Mouse (Mus musculus): ENCODE results near the gene Fam171a2. TPM values are rescaled to one million over a fixed set of nuclear protein-coding genes. Genes with fewer than 3 reads are reported as not detected.

Gene Fam171a2
- total RNA-seq, 2 experiments from 2014 or later = 108 to 120 TPM

DNA sequence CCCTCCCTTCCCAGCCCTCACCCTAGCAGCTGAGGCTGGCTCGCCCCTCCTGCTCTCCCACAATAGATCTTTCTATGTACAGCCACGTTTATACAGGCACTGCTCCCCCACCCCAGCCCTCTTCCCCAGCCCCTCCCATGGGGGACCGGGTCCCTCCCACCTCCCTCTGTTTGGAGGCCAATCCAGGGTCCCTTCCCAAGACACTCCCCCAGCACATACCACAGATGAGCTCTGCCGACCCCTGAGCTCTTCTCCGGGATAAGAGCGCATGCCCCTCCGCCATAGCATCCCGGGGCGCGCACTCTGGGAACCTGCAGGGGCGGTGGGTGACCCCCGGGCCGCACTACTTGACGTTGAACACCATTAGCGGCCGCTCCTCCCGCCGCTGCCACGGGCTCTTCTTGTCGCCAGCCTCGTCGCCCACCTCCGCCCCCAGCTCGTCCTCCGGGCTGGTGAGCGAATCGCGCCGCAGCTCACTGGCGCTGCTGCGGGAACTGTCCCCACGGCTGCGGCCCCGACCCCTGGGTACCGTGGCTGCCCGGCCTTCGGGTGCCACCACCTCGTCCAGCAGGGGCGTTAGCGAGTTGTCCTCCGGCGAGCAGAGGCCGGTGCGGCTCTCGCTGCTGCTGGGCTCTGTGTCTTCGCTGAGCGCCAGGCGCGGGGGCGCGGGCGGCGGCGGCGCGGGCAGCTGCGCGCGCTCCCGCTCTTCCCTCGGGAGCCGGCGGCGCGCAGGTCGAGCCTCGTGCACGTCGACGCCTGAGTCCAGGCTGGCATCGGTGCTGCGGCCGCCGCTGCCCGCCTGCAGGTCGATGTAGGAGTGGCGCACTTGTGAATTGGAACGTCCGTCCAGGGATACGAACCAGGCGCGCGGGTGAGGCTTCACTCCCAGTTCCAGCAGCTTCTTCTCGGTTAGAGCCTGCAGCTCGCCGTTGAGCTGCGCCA lies 10.1 kb downstream of the Fam171a2 start:
- intact Hi-C loops (cut with DNase I) = loop anchor here (5.0 kb wide), 1 partner anchor 40 kb away; no protein-coding TSS in a partner anchor
- peak; percentile 80 to 81 for DNase-seq (ENCODE audit: low spot score in 2 of 2)

- peak in 1 of 2 experiments; percentile 24 for DNase-seq (ENCODE audit: low spot score in 2 of 2)
- intact Hi-C loops (cut with DNase I) = loop anchor here (5.0 kb wide), 1 partner anchor 39 kb away; no protein-coding TSS in a partner anchor
These were observed 11.1 kb downstream of the Fam171a2 start for GRCm38 (mm10) chr11:102436471-102436790.

DNA sequence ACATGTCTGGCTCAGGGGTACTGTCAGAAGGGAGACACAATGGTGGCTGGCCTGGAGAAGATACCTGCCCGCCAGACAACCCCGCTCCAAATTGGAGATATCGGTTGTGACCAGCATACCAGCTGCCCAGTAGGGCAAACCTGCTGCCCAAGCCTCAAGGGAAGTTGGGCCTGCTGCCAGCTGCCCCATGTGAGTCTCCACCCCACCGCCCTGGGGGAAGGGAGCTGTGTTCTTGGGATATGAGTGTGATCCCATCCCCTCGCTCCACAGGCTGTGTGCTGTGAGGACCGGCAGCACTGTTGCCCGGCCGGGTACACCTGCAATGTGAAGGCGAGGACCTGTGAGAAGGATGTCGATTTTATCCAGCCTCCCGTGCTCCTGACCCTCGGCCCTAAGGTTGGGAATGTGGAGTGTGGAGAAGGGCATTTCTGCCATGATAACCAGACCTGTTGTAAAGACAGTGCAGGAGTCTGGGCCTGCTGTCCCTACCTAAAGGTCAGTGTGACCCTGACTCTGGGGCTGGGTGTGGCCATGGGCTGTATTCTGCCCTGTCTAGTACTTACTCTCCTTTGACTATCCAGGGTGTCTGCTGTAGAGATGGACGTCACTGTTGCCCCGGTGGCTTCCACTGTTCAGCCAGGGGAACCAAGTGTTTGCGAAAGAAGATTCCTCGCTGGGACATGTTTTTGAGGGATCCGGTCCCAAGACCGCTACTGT lies 11.6 kb downstream of the Fam171a2 start:
- DNase-seq (ENCODE audit: low spot score in 2 of 2) = no peak
- intact Hi-C loops (cut with DNase I) = loop anchor here (5.0 kb wide), 1 partner anchor 39 kb away; no protein-coding TSS in a partner anchor

GRCm38 (mm10) chr11:102434816-102435705 lies 12.4 kb downstream of the Fam171a2 start:
- DNase-seq (ENCODE audit: low spot score in 2 of 2) = no peak
- intact Hi-C loops (cut with DNase I) = loop anchor here (1.0 to 5.0 kb wide), 2 partner anchors 38 to 126 kb away; no protein-coding TSS in a partner anchor

GRCm38 (mm10) chr11:102434406-102434805 lies 13.1 kb downstream of the Fam171a2 start:
- intact Hi-C loops (cut with DNase I) = loop anchor here (1.0 kb wide), 1 partner anchor 125 kb away; no protein-coding TSS in a partner anchor
- peak; percentile 88 to 94 for DNase-seq (ENCODE audit: low spot score in 2 of 2)

DNA sequence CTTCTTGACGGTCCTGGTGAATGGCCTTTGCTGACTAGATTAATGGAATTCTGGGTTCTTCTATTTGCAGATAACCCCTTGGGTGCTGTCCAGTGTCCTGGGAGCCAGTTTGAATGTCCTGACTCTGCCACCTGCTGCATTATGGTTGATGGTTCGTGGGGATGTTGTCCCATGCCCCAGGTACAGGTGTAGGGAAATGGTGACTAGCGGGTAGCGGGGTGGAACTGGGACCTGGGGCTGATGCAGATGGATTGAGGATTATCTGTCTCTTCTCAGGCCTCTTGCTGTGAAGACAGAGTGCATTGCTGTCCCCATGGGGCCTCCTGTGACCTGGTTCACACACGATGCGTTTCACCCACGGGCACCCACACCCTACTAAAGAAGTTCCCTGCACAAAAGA lies 13.6 kb downstream of the Fam171a2 start:
- intact Hi-C loops (cut with DNase I) = loop anchor here (1.0 kb wide), 1 partner anchor 125 kb away; no protein-coding TSS in a partner anchor

DNA sequence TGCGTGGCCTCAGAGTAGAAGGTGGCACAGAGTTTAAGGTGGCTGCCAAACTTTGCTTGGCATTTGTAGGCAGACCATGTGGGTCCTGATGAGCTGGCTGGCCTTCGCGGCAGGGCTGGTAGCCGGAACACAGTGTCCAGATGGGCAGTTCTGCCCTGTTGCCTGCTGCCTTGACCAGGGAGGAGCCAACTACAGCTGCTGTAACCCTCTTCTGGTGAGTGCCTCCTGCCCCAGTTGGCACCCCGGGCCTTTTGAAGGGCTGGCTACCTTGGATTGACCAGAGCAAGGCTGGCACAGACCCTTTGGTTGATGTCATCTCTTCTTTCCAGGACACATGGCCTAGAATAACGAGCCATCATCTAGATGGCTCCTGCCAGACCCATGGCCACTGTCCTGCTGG lies 14.6 kb downstream of the Fam171a2 start:
- intact Hi-C loops (cut with DNase I) = no loop called here
- peak in 1 of 2 experiments; percentile 28 for DNase-seq (ENCODE audit: low spot score in 2 of 2)

More for the DNA sequence above, 13.6 kb downstream of the Fam171a2 start:
- DNase-seq (ENCODE audit: low spot score in 2 of 2) = no peak

GRCm38 (mm10) chr11:102432115-102432843 lies 15.2 kb downstream of the Fam171a2 start:
- DNase-seq (ENCODE audit: low spot score in 2 of 2) = no peak
- intact Hi-C loops (cut with DNase I) = no loop called here

DNA sequence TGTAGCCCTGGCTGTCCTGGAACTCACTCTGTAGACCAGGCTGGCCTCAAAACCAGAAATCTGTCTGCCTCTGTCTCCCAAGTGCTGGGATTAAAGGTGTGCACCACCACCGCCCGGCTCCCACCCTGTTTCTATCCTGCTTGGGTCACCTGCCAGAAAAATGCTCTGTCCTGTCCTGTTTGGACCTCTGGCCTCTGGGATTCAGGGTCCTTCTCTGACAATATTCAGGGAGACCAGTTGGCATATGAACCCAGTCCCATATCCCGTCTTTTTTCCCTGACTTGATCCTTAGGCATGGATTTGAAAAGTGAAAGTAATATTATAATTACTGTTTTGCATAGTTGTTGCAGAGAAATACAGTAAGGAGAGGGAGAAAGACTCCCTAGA lies 15.8 kb downstream of the Fam171a2 start:
- no peak for DNase-seq (ENCODE audit: low spot score in 2 of 2)
- intact Hi-C loops (cut with DNase I) = loop anchor here (2.0 kb wide), 1 partner anchor 21 kb away; no protein-coding TSS in a partner anchor

- intact Hi-C loops (cut with DNase I) = loop anchor here (2.0 kb wide), 1 partner anchor 20 kb away; no protein-coding TSS in a partner anchor
These were observed 16.4 kb downstream of the Fam171a2 start for GRCm38 (mm10) chr11:102431018-102431645.

DNA sequence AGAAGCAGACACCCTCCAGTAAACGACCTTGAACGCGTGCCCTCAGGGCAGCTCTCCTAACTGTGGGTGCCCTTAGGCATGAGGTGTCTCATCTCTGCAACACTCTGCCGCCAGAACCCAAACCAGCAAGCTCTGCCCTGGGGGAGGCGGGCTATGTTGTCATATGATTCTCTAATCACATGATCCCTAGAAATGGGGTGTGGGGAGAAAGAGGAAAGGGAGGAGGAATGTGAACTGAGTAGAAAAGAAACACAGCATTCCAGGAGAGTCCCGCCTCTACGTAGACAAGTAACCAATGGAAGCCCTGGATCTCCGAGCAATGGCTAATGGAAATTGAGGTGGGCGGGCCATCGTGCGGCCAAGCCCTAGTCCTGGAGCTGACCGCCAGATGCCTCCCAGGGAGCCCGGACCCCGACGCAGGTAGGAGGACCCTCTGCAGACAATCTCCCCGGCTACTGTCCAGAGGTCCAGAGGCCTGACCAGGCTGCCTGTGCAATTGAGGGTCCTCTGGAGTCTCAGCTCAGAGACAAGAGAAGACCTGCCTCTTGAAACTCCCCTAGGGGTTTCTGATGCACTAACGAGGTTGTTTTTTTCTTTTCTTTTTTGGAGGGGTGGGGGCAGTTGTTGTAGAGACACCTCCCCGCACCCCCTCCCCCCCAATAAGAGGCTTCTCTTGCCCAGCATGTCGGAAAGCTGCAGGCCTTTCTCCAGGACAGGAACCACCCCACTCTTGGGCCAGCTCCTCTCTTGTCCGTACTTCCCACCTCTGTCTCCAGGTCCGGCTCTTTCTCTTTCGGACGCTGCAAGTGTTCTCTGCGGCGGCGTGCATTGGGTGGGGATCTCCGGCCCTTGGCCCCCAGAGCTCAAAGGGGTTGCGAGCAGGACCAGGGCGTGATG lies 17.1 kb downstream of the Fam171a2 start, which contains the start of gene Grn:
Grn (plus strand) TSS at position 195 of the 897 bp plus-strand sequence.
- DNase-seq (ENCODE audit: low spot score in 2 of 2) = peak; percentile 90 to 98
- intact Hi-C loops (cut with DNase I) = loop anchor here (2.0 kb wide), 1 partner anchor 20 kb away; no protein-coding TSS in a partner anchor

More at GRCm38 (mm10) chr11:102431018-102431645, 16.4 kb downstream of the Fam171a2 start:
- peak; percentile 77 to 87 for DNase-seq (ENCODE audit: low spot score in 2 of 2)

GRCm38 (mm10) chr11:102429551-102429950 lies 17.9 kb downstream of the Fam171a2 start:
- intact Hi-C loops (cut with DNase I) = no loop called here
- no peak for DNase-seq (ENCODE audit: low spot score in 2 of 2)

DNA sequence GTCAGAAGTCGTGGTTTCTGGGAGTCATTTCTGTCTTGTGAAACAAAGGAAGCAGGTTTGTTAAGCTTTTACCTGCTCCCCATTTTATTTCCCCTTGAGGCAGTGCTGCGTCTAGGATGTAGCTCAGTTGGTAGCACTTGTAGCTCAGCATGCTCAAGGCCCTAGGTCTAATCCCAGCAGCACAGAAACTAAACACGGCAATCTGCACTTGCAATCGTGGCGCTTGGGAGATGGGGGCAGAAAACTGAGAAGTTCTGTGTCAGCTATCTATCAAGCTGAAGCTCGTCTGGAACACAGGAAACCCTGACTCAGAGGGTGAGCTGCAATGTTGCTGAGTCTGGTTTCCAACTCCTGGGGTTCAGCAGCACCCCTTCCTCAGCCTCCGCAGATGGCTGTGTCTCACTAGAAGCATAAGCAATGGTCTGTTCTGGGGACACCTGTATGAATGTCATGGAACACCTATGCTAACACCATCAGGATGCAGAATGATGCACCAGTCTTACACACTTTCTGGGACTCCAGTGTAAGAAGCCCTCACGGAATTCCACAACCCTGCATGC lies 18.4 kb downstream of the Fam171a2 start:
- intact Hi-C loops (cut with DNase I) = no loop called here
- no peak for DNase-seq (ENCODE audit: low spot score in 2 of 2)

GRCm38 (mm10) chr11:102425555-102426316 lies 21.7 kb downstream of the Fam171a2 start:
- intact Hi-C loops (cut with DNase I) = no loop called here
- DNase-seq (ENCODE audit: low spot score in 2 of 2) = no peak

GRCm38 (mm10) chr11:102424666-102425065 lies 22.8 kb downstream of the Fam171a2 start:
- intact Hi-C loops (cut with DNase I) = no loop called here
- DNase-seq (ENCODE audit: low spot score in 2 of 2) = no peak

- intact Hi-C loops (cut with DNase I) = no loop called here
- no peak for DNase-seq (ENCODE audit: low spot score in 2 of 2)
These were observed 25.9 kb downstream of the Fam171a2 start for GRCm38 (mm10) chr11:102421559-102421958.
